Mouse (Mus musculus) stomach, postnatal 0 days (tissue): ENCODE results near the gene Dusp14.

Experiments
- CTCF ChIP-seq: IDR thresholded peaks from 2 replicates; pipeline ENCODE4 v1.5.1; 2016; ENCODE audit warnings: antibody characterized with exemption, low read depth, mild to moderate bottlenecking, moderate library complexity
- EP300 ChIP-seq: optimal IDR thresholded peaks from 2 replicates; pipeline ENCODE3; 2016; ENCODE audit warnings: antibody characterized with exemption

DNA sequence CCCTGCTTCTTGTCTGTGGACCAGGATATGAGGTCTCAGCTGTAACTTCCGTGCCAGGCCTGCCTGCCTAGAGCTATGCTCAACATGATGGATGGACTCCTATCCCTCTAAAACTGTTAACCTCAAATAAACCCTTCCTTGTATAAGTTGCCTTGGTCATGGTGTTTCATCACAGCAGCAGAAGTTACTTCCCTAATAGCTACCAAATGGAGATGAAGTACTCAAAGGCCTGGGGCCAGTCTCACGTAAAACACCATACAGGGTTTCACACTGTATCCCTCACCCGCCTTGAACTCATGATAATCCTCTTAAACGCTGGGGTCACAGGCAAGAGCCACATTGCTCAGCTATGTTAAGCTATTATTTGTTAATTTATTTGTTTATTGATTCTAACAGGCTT is 48.4 kb upstream of the Dusp14 start:
- TF ChIP-seq CTCF (no peak), EP300 (no peak)
